Mouse (Mus musculus) bone marrow macrophage, adult 2 months (primary cell): Measurements from ENCODE around the gene Gm20388. TPM values are rescaled to one million over a fixed set of nuclear protein-coding genes. Genes with fewer than 3 reads are reported as not detected.

Experiments used
- H3K27ac ChIP-seq: 2 replicates; pipeline ENCODE4 v1.5.1; 2012; ENCODE audit warnings: low read depth, low read length; ENCODE audit not compliant: insufficient read depth
- H3K4me1 ChIP-seq: 2 replicates; pipeline ENCODE4 v1.6.1; 2012; ENCODE audit warnings: low read length; ENCODE audit not compliant: control insufficient read depth, insufficient read depth
- H3K4me3 ChIP-seq: 2 replicates; pipeline ENCODE4 v1.5.1; 2012; ENCODE audit warnings: mild to moderate bottlenecking, low read length, moderate library complexity; ENCODE audit not compliant: insufficient read depth
- CTCF ChIP-seq: IDR thresholded peaks from 2 replicates; pipeline ENCODE4 v1.5.1; 2012; ENCODE audit warnings: low read depth, mild to moderate bottlenecking, low read length, moderate library complexity
- POLR2A ChIP-seq: IDR thresholded peaks from 2 replicates; pipeline ENCODE4 v1.6.1; 2012; ENCODE audit warnings: mild to moderate bottlenecking, low read depth, low read length, borderline replicate concordance
- polyA plus RNA-seq: library from polyadenylated mRNA; stranded (reverse); fragments of >200 nt; gene quantifications from 2 replicates; pipeline ENCODE4 v1.2.4, GENCODE M21; 2012; ENCODE audit not compliant: missing spikeins, insufficient read depth, insufficient read length

Gm20388 gene
- polyA plus RNA-seq, 1 experiment: 32.7 TPM

DNA sequence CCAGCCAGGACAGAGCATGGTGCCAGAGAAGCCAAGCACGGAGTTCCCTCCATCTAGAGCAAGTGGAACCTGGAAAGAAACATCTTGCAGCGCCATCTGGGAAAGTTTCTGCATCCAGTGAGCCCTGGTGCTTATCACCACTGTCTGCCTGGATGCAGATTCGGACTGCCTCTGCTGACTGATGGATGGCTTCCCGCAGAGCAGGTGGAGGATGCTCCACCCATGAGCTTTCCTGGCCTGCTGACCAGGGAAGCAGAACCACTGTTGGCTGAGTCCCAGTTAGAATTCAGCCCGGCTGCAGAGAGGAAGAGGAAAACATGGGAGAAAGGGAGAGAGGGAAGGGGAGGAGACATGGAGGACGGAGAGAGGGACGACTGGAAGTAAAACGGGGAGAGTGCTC lies 777.1 kb downstream of the Gm20388 start:
- H3K4me3 ChIP-seq: no peak overlapping the region
- H3K27ac ChIP-seq: no peak overlapping the region
- TF ChIP-seq CTCF: no peak
- TF ChIP-seq POLR2A: no peak
- H3K4me1 ChIP-seq: peaks cover 53% of the 10 kb centered on the region

GRCm38 (mm10) chr8:120688511-120688910 lies 777.9 kb downstream of the Gm20388 start:
- H3K27ac ChIP-seq: no peak overlapping the region
- H3K4me3 ChIP-seq: no peak overlapping the region
- H3K4me1 ChIP-seq: peaks cover 49% of the 10 kb centered on the region
- no peak for TF ChIP-seq CTCF
- TF ChIP-seq POLR2A: no peak

- Histone ChIP-seq H3K4me1 (peaks cover 44% of the 10 kb centered on the region), H3K4me3 (no peak overlapping the region), H3K27ac (no peak overlapping the region)
- TF ChIP-seq POLR2A (no peak), CTCF (no peak)
Observed at GRCm38 (mm10) chr8:120692934-120693333, 782.3 kb downstream of the Gm20388 start.

- Histone ChIP-seq H3K27ac (no peak overlapping the region), H3K4me1 (peaks cover 51% of the 10 kb centered on the region), H3K4me3 (no peak overlapping the region)
- TF ChIP-seq CTCF (no peak), POLR2A (no peak)
Observed at GRCm38 (mm10) chr8:120693861-120694493, 783.3 kb downstream of the Gm20388 start.

DNA sequence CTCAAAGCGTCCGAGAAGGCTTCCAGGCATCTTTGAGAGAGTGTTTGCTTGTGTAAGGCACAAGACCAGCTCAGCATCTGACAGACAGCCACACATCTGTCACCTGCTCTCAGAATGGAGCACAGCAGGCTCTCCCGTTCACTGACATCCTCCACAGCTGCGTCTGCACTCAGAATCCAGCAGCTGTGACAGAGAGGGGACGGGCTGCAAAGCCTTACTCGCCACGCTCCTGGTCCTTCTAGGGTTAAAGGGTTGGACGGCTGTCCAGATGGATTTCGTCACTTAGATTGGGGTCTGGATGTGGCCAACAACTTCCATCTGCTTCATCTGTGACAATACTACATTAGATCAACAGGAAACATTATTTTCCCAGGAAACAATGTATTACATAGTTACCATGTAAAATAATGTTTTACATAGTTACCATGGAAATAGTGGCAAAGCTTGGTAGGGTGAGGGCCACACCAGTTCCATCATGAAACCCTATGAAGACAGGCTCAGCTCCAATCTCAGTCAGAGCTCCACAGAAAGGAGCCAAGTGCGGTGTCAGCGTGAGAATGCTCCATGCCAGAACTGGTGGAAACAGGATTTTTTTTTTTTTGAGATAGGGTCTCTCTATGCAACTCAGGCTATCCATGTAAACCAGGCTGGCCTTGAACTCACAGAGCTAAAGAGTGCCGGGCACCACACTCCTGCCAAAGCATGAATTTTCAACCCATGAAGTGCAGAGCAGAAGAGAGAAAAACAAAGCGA lies 785.9 kb downstream of the Gm20388 start:
- Histone ChIP-seq H3K4me1 (peaks cover 71% of the 10 kb centered on the region), H3K27ac (peak overlapping the region; percentile 99), H3K4me3 (peak overlapping the region; percentile 7; the same call in 1 of the 2 replicates)
- TF ChIP-seq POLR2A (0 out of 2 replicates have a peak, but pooled peaks have one; percentile 4), CTCF (no peak)

GRCm38 (mm10) chr8:120697154-120697978 lies 786.7 kb downstream of the Gm20388 start:
- H3K27ac ChIP-seq: peak overlapping the region; percentile 99
- no peak for TF ChIP-seq CTCF
- TF ChIP-seq POLR2A: no peak
- peaks cover 76% of the 10 kb centered on the region for H3K4me1 ChIP-seq
- peak overlapping the region; percentile 7 for H3K4me3 ChIP-seq

DNA sequence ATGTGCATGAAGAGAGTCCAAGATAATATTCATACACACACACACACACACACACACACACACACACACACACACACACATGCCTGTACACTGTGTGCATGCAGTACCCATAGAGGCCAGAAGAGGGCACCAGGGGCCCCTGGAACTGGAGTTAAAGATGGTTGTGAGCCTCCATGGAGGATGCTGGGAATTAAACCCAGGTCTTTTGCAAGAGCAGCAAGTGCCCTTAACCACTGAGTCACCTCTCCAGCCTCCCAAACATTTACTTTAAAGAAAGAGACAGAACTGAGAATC lies 787.3 kb downstream of the Gm20388 start:
- H3K27ac ChIP-seq: peak overlapping the region; percentile 76
- TF ChIP-seq POLR2A (no peak), CTCF (peak; percentile 88)
- no peak overlapping the region for H3K4me3 ChIP-seq
- peaks cover 77% of the 10 kb centered on the region for H3K4me1 ChIP-seq

- H3K4me1 ChIP-seq: peaks cover 76% of the 10 kb centered on the region
- H3K4me3 ChIP-seq: no peak overlapping the region
- no peak for TF ChIP-seq CTCF
- TF ChIP-seq POLR2A: no peak
- peak overlapping the region; percentile 76 for H3K27ac ChIP-seq
Observed at GRCm38 (mm10) chr8:120698426-120698825, 787.8 kb downstream of the Gm20388 start.

DNA sequence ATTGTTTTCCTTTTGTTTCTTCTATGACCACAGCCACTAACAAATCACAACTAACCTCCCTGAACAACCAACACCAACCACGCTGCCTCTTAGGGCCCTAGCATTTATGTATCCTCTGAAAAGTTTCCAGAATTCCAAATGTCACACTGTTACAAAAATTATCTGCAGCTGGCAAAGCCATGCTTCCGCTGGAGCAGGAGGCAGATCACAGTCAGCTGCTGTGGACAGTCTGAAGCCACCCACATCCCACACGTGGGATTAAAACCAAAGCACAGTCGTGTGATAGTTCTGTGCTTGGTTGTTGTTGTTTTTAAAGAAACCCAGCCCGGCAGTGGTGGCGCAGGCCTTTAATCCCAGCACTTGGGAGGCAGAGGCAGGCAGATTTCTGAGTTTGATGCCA lies 788.4 kb downstream of the Gm20388 start:
- TF ChIP-seq POLR2A (no peak), CTCF (no peak)
- Histone ChIP-seq H3K27ac (peak overlapping the region; percentile 76), H3K4me1 (peaks cover 82% of the 10 kb centered on the region)

More for the DNA sequence above, 788.4 kb downstream of the Gm20388 start:
- no peak overlapping the region for H3K4me3 ChIP-seq
